Mouse (Mus musculus) mouse embryonic stem cell (cell line): ENCODE data around the gene Zfp952.

Experiments used
- in situ Hi-C, 2 experiments: fragments of 300-500 bp; cut with MboI; formaldehyde crosslinking; loops; 1 replicate in 1 of 2; 3 replicates in 1 of 2; pipeline ENCODE4 v1.14.3; 2019 to 2020; ENCODE audit warnings: low sequenced_read_pairs in 2 of 2, low pct_unique_long_range_greater_than_20kb in 1 of 2, mixed read lengths in 1 of 2; ENCODE audit not compliant: unreplicated experiment in 1 of 2

Gene Zfp952

DNA sequence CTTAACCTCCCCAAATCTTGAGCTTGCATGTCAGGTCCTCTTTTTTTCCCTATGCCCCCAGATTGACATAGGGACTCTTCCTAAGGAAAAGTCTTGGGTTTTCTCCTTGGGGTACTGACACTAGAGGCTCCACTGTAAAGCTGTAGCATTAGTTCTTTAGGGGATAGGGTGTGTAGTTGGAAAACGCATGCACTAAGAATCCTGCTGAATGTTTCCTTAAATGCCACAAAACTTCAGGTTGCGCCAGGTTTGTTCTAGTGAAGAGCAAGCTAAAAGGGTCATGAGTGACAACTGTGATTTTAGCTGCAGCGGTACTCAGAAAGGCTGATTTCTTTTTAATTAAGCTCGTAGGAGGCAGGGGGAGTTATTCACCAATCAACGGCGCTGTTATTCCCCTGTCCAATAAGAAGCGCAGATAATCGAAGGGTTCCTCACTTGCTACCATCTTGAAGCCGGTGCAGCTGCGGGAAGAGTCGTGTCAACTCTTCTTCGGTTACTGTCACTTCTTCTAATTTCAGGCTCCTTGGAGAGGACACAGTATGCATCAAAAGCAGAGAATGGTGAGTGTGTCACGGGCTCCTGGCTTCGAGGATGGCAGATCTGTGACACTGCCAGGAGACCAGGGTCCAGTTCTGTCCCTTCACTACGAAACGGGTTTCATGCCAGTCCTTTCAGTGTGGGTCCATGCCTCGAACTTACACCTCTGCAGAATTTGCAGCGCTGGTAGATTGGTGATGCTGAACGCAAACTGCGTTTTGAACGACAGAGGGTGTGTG, at the start of gene Zfp952:
TSS of gene Zfp952 (plus strand) at position 431 of the 776 bp plus-strand sequence.
- in situ Hi-C loops = no loop called here

DNA sequence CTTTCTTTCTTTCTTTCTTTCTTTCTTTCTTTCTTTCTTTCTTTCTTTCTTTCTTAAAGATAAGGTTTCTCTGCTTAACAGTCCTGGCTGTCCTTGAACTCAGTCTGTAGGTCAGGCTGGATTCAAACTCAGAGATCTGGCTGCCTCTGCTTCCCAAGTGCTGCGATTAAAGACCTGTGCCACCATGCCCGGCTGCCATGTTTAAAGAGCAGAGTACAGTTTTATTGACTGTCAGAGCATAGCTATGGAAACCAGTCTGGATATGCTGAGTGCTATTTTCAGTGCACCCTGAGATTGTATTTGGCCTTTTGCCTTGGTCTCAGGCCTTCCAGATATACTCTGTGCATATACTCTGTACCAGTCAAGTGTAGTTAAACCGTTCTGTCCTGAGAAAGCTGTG, 49.3 kb upstream of the Zfp952 start:
- in situ Hi-C loops = no loop called here

DNA sequence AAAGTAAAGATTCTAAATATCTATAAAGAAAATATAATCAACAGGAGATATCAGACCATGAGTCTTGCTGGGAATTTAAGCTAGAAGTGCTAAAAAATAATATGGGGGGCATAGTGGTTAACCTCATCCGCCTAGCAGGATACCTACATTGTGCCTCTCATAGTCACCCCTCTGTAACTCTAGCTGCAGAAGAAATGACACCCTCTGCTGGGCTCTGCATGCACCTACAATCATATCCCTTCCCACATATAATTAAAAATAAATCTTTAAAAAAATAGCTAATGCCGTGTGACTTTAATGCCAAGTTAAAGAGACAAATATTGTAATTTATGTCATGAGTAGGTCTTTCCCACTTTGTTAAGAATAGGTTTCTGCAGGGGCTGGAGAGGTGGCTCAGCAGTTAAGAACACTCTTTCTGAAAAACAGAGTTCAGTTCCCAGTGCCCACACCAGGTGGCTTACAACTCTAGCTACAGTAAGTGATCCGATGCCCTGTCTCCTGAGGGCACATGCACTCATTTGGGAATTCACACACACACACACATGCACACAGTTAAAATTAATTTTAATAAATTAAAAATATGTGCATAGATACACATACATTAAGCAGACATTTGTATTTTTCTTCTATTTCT, 48.4 kb upstream of the Zfp952 start:
- in situ Hi-C loops = no loop called here

DNA sequence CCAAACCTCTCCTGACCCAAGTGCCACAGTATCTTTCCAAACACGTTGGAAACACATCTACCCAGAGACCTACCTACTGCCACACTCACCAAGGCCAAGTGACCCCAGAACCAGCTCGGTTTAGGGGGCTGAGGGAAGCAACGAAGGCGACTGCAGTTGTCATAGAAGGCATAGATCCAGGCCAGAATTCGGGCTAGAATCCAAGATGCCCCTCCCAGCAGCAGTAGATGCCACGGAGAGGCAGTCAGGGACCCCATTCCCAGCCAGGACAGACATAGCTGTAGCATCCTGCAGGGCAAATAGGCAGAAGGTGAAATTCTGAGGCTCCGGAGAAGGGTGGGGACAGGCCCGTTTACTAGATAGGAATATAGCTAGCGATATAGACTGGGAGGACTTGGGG, 46.2 kb upstream of the Zfp952 start:
- in situ Hi-C loops = no loop called here

DNA sequence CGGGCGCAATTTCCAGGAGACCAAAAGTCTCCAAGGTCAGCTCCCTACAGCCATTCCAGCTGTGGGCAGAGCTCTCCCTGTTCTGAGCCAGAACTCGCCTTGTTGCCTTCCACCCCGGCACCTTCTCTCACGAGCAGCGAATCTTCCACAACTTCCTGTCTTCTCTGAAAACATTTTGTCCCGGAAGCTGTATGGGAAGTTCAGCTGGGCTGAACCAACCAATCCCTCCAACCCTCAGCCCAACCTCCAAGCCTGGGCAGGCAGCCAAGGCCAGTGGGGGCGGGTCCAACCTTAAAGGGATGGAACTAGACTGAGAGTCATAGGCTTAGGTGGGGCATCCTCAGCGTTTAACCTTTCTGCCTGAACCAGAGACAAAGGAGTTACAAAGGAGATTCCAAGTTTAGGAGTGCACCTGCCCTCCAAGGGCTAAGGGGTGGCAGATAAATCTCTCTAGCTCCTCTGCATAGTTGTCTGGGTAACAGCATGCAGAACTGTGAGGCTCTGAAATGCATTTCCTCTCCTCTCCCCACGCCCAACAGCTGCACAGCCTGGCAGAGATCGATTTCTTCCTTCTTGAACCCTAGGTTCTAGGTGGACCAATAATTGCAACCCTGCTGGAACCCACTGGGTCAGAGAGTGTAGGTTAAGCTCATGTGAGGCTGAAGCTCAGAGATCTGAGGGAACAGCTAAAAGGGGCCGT, 45.6 kb upstream of the Zfp952 start, which contains the start of gene Cyp4f13:
TSS of gene Cyp4f13 (minus strand) at position 188 of the 700 bp plus-strand sequence.
- in situ Hi-C loops = no loop called here

DNA sequence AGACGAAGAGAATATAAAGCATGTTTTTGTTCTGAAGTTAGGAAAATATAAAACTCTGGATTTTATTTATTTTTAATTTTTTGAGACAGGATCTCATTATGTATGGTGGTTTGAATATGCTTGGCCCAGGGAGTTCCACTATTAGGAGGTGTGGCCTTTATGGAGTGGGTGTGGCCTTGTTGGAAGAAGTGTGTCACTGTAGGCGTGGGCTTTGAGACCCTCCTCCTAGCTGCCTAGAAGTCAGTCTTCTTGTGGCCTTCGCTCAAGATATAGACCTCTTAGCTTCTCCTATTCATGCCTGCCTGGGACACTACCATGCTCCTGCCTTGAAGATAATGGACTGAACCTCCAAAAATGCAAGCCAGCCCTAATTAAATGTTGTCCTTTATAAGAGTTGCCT, 42.8 kb upstream of the Zfp952 start:
- in situ Hi-C loops = loop anchor here in 1 of 2 experiments (25.0 kb wide), 1 partner anchor 413 kb away; the partner anchor contains the start of gene Cyp4f16

DNA sequence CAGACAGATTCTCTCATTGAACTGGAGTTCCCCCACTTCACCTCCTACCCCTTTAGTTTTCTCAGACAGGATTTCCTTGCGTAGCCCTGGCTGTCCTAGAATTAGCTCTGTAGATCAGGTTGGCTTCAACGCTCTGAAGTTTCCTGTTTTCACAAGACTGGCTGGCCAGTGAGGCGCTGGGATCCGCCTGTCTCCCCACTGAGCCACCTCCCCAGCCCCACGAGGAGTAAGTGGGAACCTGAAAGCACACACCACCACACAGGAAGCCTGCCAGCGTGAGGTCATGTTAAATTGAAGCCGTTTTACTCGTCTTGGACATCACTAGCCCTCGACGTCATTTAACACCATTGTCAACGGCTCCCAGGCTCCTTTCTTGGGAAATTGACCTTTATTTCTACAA, 41.9 kb upstream of the Zfp952 start:
- in situ Hi-C loops = loop anchor here in 1 of 2 experiments (25.0 kb wide), 1 partner anchor 414 kb away; the partner anchor contains the start of gene Cyp4f16

DNA sequence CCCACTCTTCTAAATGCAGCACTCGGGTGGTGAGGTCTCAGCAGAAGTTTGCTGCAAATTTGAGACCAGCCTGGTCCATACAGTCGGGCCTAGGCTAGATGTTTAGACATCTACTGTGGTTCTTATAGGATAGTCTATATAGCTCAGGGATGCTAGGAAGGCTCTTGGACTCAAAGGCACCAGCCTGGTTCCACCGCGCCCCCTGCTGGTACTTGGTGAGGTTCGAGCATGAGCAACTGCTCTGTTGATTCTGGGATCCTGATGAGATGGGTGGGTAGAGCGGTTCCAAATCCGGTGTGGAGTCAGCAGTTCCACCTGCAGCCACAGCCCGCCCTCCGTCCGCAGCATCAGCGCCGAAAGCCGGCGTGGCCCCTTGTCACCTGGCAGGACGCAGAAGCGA, 41.5 kb upstream of the Zfp952 start:
- in situ Hi-C loops = loop anchor here in 1 of 2 experiments (25.0 kb wide), 1 partner anchor 414 kb away; the partner anchor contains the start of gene Cyp4f16

DNA sequence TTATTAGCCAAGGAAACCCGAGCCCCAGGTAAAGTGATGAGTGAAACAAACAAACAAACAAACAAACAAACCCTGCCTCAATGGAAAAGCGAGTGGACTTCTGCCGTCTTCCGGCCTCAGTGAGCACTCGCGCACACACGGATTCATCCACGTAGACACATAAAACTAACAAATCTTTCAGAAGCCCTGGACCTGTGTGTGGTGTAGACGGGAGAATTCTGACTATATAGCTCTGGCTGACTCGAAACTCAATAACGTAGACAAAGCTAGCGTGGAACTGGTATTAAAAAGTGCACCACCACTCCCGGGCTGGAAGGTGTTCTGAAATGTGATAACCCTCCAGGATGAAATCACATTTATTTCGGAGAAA, 27.7 kb upstream of the Zfp952 start:
- in situ Hi-C loops = loop anchor here in 1 of 2 experiments (25.0 kb wide), 1 partner anchor 428 kb away; the partner anchor contains the start of gene Cyp4f16

DNA sequence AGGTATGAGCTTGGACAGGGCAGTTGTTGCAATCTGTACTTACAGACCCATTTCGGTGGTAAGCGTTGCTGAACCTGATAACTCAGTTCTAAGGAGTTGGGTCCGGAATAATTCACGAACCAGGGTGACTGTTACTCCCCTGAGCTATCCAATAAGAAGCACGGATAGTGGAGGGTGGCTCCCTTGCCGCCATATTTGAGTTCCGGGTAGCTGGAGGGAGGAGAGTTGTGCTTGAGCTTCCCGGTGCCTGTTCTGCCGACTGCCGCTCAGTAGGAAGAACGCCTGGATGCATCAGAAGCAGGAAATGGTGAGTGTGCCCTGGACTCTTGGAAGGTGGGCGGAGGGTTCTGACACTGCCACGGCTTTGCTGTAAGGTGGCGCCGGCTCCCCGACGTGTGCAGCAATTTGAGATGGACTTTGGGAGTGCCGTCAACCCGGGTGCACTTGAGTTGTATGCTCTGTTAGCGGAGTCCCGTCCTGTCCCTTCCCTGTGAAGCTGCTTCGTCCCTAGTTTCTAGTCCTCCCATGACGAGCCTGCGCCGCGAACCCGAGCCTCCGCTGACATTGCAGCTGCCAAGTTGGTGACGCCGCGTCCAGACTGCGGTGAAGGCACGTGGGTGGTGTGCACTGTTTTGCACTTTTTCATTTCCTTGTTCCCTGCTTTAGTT, 27.2 kb upstream of the Zfp952 start, which contains the start of gene Zfp472:
TSS of gene Zfp472 (plus strand) at position 192 of the 668 bp plus-strand sequence.
- in situ Hi-C loops = loop anchor here in 1 of 2 experiments (25.0 kb wide), 1 partner anchor 428 kb away; the partner anchor contains the start of gene Cyp4f16

DNA sequence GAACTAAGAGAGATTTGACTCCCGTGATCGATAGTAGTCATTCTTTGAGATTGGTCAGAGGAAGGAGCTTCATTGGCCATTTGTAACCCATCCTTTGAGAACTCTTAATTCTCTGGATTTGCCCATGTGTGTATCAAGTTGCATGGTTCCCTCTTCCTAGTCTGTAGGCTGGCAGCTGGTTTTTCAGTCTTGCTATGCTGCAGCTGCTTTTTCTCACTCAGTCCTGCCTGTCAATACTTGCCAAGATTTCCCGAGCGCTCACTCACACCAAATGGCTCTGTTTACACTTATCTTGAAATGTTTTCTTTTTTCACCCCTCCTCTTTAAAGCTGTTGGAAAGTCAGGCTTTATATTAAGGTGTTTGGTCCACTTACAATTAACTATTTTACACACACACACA, 11.6 kb upstream of the Zfp952 start:
- in situ Hi-C loops = no loop called here

DNA sequence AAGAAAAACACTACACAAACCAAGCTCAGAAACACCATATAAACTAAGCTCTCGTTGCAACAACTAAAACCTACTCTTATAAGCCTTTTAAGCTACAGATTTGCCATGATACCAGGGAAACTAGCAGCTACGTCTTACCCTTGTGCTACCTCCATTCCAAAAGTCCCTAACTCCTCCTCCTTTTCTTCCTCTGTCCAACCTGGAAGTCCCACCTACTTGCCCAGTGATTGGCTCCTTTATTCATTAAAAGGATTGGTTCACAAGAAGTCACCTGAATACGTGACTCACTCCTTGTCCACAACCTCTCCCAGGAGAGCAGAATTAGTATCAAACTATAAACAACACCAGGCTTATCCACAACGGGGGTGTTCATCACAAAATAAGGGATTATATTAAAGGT, 6.6 kb upstream of the Zfp952 start:
- in situ Hi-C loops = no loop called here

DNA sequence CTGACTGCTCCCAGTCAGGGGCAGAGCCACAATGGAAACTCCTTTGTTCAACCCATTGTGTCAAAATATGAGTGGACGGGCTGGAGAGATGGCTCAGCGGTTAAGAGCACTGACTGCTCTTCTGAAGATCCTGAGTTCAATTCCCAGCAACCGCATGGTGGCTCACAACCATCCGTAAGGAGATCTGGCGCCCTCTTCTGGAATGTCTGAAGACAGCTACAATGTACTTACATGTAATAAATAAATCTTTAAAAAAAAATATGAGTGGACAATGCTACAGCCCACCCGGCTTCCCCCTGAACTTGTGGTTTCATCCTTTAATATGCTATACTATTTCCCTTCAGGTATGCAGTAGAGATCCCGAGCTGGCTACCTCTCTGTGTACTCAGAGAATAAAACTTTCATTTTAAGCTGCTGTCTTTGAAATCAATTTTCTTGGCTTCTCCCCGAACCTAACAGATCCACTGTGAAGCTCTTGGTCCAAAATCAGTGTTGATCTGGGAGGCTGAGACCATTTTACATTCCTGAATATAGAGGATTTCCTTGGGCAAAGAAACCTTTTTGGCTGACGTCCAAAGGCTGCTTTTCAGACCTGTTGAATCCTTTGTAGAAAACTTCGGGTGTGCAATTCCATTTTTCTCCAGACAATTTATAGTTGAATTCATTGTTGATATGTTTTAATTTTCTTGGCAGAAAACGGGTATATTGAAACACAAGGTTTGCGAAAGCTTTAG, 797 bp upstream of the Zfp952 start:
- in situ Hi-C loops = no loop called here

DNA sequence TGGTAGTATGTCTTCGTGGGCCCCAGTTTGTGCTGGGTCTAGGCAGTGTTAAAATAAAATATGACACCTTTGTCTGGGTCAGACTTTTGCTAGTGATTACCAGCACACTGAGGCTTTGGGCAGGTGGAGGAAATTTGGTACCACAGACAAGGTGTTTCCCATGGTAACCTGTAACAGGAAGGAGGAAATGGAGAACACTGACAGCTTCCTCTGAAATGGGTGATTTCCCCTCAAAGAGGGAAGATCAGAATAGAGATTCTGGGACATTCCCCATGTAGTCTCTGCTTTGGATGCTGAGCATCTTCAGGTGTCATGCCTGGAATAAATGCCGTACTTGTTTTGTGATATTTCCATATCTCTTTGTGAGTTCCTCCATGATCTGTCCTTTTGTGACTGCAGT, 5.6 kb downstream of the Zfp952 start:
- in situ Hi-C loops = no loop called here

DNA sequence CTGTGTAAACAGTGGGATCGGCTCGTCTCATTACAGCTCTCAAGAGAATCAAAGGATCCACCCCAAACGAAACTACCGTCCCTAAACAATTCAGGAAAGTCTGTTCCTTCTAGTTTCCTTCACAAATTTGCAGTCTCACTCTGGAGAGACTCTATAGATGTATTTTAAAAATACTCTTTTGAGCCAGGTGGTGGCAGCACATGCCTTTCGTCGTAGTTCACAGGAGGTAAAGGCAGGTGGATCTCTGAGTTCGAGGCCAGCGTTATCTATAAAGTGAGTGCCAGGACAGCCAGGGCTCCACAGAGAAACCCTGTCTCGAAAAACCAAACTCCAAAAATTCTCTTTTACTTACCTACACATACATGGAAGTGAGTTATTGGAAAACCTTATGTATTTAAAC, 15.4 kb downstream of the Zfp952 start:
- in situ Hi-C loops = loop anchor here (25.0 kb wide), 2 partner anchors 304 to 479 kb away; no protein-coding TSS in a partner anchor

DNA sequence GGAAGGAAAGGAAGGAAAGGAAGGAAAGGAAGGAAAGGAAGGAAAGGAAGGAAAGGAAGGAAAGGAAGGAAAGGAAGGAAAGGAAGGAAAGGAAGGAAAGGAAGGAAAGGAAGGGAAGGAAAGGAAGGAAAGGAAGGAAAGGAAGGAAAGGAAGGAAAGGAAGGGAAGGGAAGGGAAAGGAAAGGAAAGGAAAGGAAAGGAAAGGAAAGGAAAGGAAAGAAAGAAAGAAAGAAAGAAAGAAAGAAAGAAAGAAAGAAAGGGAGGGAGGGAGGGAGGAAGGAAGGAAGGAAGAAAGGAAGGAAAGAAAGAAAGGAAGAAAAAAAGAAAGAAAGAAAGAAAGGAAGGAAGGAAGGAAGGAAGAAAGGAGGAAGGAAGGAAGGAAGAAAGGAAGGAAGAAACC, 27.5 kb downstream of the Zfp952 start:
- in situ Hi-C loops = loop anchor here (5.0 to 25.0 kb wide), 3 partner anchors 52 to 467 kb away; no protein-coding TSS in a partner anchor

DNA sequence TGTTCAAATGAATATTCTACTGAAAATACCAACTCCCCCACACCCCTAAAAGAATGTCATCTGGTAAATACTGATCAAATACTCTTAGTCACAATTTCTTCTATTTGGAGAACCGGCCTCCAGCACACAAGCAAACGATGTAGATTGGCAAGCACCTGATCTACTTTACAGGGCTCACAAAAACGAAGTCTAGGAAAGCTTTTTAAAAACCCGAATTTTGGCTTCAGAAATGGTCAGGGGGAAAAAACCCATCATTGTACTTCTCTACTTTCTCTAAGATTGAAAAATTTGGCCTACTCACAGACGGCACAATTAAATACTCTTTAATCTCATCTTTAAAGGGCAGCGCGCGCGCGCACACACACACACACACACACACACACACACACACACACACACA, 39.4 kb downstream of the Zfp952 start:
- in situ Hi-C loops = loop anchor here in 1 of 2 experiments (25.0 kb wide), 1 partner anchor 305 kb away; no protein-coding TSS in a partner anchor
